Mouse (Mus musculus): Measurements from ENCODE around the gene Dph1.

GRCm38 (mm10) chr11:75196131-75196530 is 5.1 kb upstream of the Dph1 start:
- TF ChIP-seq CTCF (IDR thresholded peaks at IDR 0.05; ENCODE audit: low read depth) (no peak), EP300 (IDR thresholded peaks at IDR 0.05; ENCODE audit: low read depth) (no peak)
